Mouse (Mus musculus) heart, embryonic 11.5 days (tissue): Measurements from ENCODE around the gene Olfr679. TPM values are rescaled to one million over a fixed set of nuclear protein-coding genes. Genes with fewer than 3 reads are reported as not detected.
"Not testable (repeated sequence)": the region's sequence is repeated elsewhere in the genome, so short reads cannot be mapped to it uniquely, and the experiment has no call there.

Source experiments
- ATAC-seq: fragments of 200-750 bp; cut with Nextera tagmentation; replicated peaks from 2 replicates; pipeline ENCODE4 v1.8.0; 2017; ENCODE audit warnings: moderate library complexity; ENCODE audit not compliant: insufficient number of reproducible peaks, low FRiP score, low TSS enrichment
- H3K27ac ChIP-seq: fragments of 300-500 bp; sonication (generic); 2 replicates; pipeline ENCODE4 v1.5.1; 2014; ENCODE audit warnings: mild to moderate bottlenecking, low read depth, low read length
- H3K27me3 ChIP-seq: fragments of 300-500 bp; sonication (generic); 2 replicates; pipeline ENCODE4 v1.6.1; 2014; ENCODE audit warnings: mild to moderate bottlenecking, low read length, mixed read lengths; ENCODE audit not compliant: control insufficient read depth, insufficient read depth
- H3K36me3 ChIP-seq: fragments of 300-500 bp; sonication (generic); 2 replicates; pipeline ENCODE4 v1.6.1; 2014; ENCODE audit warnings: mild to moderate bottlenecking, low read length, moderate library complexity, mixed read lengths; ENCODE audit not compliant: control insufficient read depth, insufficient read depth
- H3K4me1 ChIP-seq: fragments of 300-500 bp; sonication (generic); 2 replicates; pipeline ENCODE4 v1.6.1; 2014; ENCODE audit warnings: low read length; ENCODE audit not compliant: control insufficient read depth, insufficient read depth
- H3K4me2 ChIP-seq: fragments of 300-500 bp; sonication (generic); 2 replicates; pipeline ENCODE4 v1.6.1; 2014; ENCODE audit warnings: mild to moderate bottlenecking, moderate library complexity
- H3K4me3 ChIP-seq: fragments of 300-500 bp; sonication (generic); 2 replicates; pipeline ENCODE4 v1.5.1; 2014; ENCODE audit warnings: low read depth, low read length
- H3K9ac ChIP-seq: fragments of 300-500 bp; sonication (generic); 2 replicates; pipeline ENCODE4 v1.6.1; 2014; ENCODE audit warnings: mild to moderate bottlenecking, low read depth, low read length, moderate library complexity
- H3K9me3 ChIP-seq: fragments of 300-500 bp; sonication (generic); replicated peaks from 2 replicates; pipeline ENCODE4 v1.6.1; 2016; ENCODE audit warnings: low read length; ENCODE audit not compliant: control insufficient read depth
- WGBS: fragments of 180-500 bp; shearing (Covaris S2); extraction: QIAGEN DNeasy Blood & Tissue Kit; methylation state at CpG from one replicate; pipeline ENCODE4 v1.1.7; 2014; ENCODE audit not compliant: insufficient replicate concordance; 5-methylcytosine and 5-hydroxymethylcytosine counted together
- polyA plus RNA-seq: library from polyadenylated mRNA; unstranded; fragments of >200 nt; fragmentation: Nextera tagmentation; extraction: Ambion mirVana; gene quantifications from 2 replicates; pipeline ENCODE4 v1.2.1, GENCODE M21; 2014

Olfr679 gene
- polyA plus RNA-seq: not detected in 2 replicates

- no peaks in the 10 kb centered on the region for H3K9me3 ChIP-seq
- WGBS: 43% methylated on average over 1 of the region's 1 CpGs
- H3K4me1 ChIP-seq: no peaks in the 10 kb centered on the region
- no peak within 1 kb of the TSS for H3K4me2 ChIP-seq
- H3K27me3 ChIP-seq: no peaks in the 10 kb centered on the region
- no peak within 1 kb of the TSS for H3K27ac ChIP-seq
- no peak within 1 kb of the TSS for H3K9ac ChIP-seq
- H3K36me3 ChIP-seq: no peaks in the 10 kb centered on the region
- H3K4me3 ChIP-seq: no peak within 1 kb of the TSS
- ATAC-seq: no peak
Observed at GRCm38 (mm10) chr7:105080905-105081304, at the start of gene Olfr679. Olfr679 (plus strand) TSS chr7:105081205.

- Histone ChIP-seq H3K4me1 (no peaks in the 10 kb centered on the region), H3K4me2 (no peak within 1 kb of the TSS), H3K9ac (no peak within 1 kb of the TSS), H3K27me3 (no peaks in the 10 kb centered on the region), H3K4me3 (no peak within 1 kb of the TSS), H3K36me3 (no peaks in the 10 kb centered on the region), H3K27ac (no peak within 1 kb of the TSS), H3K9me3 (no peaks in the 10 kb centered on the region)
- no peak for ATAC-seq
Observed at GRCm38 (mm10) chr7:105032398-105032797, 48.6 kb upstream of the Olfr679 start, which contains the start of gene Olfr676. Olfr676 (plus strand) TSS chr7:105032698.

GRCm38 (mm10) chr7:105033836-105034235 lies 47.2 kb upstream of the Olfr679 start:
- H3K36me3 ChIP-seq, H3K9ac ChIP-seq, H3K4me2 ChIP-seq, H3K4me1 ChIP-seq, ATAC-seq, H3K27me3 ChIP-seq, H3K9me3 ChIP-seq, H3K4me3 ChIP-seq, H3K27ac ChIP-seq: not testable (repeated sequence)
- 52% methylated on average over 5 of the region's 5 CpGs for WGBS

GRCm38 (mm10) chr7:105058951-105059350 lies 22.1 kb upstream of the Olfr679 start:
- no peaks in the 10 kb centered on the region for H3K9me3 ChIP-seq
- H3K36me3 ChIP-seq: no peaks in the 10 kb centered on the region
- H3K4me3 ChIP-seq: no peak overlapping the region
- no peak overlapping the region for H3K27ac ChIP-seq
- H3K4me1 ChIP-seq: no peaks in the 10 kb centered on the region
- H3K4me2 ChIP-seq: no peak overlapping the region
- H3K9ac ChIP-seq: no peak overlapping the region
- no peak for ATAC-seq
- H3K27me3 ChIP-seq: no peaks in the 10 kb centered on the region

- Histone ChIP-seq H3K4me2 (no peak within 1 kb of the TSS), H3K9me3 (no peaks in the 10 kb centered on the region), H3K36me3 (no peaks in the 10 kb centered on the region), H3K9ac (no peak within 1 kb of the TSS), H3K27me3 (no peaks in the 10 kb centered on the region), H3K4me1 (no peaks in the 10 kb centered on the region), H3K27ac (no peak within 1 kb of the TSS), H3K4me3 (no peak within 1 kb of the TSS)
- ATAC-seq: no peak
- 79% methylated on average over 1 of the region's 1 CpGs for WGBS
Observed at GRCm38 (mm10) chr7:105064175-105064574, 16.8 kb upstream of the Olfr679 start, which contains the start of gene Olfr678. Olfr678 (plus strand) TSS chr7:105064475.

- ATAC-seq, H3K27me3 ChIP-seq, H3K4me3 ChIP-seq, H3K36me3 ChIP-seq, H3K4me2 ChIP-seq, H3K4me1 ChIP-seq, H3K9ac ChIP-seq, H3K27ac ChIP-seq, H3K9me3 ChIP-seq: not testable (repeated sequence)
Observed at GRCm38 (mm10) chr7:105092717-105093116, 11.7 kb downstream of the Olfr679 start, which contains the start of gene Olfr680-ps1. Olfr680-ps1 (minus strand) TSS chr7:105092817.

GRCm38 (mm10) chr7:105116536-105116935 lies 35.5 kb downstream of the Olfr679 start, which contains the start of gene Olfr681:
Olfr681 (plus strand) TSS chr7:105116836.
- H3K4me1 ChIP-seq: no peaks in the 10 kb centered on the region
- ATAC-seq: no peak
- H3K9ac ChIP-seq: no peak within 1 kb of the TSS
- no peaks in the 10 kb centered on the region for H3K9me3 ChIP-seq
- no peaks in the 10 kb centered on the region for H3K27me3 ChIP-seq
- no peak within 1 kb of the TSS for H3K4me3 ChIP-seq
- H3K27ac ChIP-seq: no peak within 1 kb of the TSS
- H3K4me2 ChIP-seq: no peak within 1 kb of the TSS
- no peaks in the 10 kb centered on the region for H3K36me3 ChIP-seq

Other genes with a start within 250 kb of the Olfr679 start
- not detected in 2 replicates for gene Usp17lb, start 238.6 kb upstream of the Olfr679 start, polyA plus RNA-seq
- gene Usp17la, start 224.2 kb upstream of the Olfr679 start, polyA plus RNA-seq: not detected in 2 replicates
- not detected in 2 replicates for gene Olfr665, start 203.2 kb upstream of the Olfr679 start, polyA plus RNA-seq
- not detected in 2 replicates for gene Olfr666, start 185.3 kb upstream of the Olfr679 start, polyA plus RNA-seq
- not detected in 2 replicates for gene Olfr667, start 159.7 kb upstream of the Olfr679 start, polyA plus RNA-seq
- gene Olfr668, start 153.1 kb upstream of the Olfr679 start, polyA plus RNA-seq: not detected in 2 replicates
- not detected in 2 replicates for gene Olfr669, start 147.0 kb upstream of the Olfr679 start, polyA plus RNA-seq
- gene Olfr670, start 118.6 kb upstream of the Olfr679 start, polyA plus RNA-seq: not detected in 2 replicates
- gene Olfr671, start 102.1 kb upstream of the Olfr679 start, polyA plus RNA-seq: not detected in 2 replicates
- not detected in 2 replicates for gene Olfr672, start 79.2 kb upstream of the Olfr679 start, polyA plus RNA-seq
- not detected in 2 replicates for gene Olfr675, start 52.7 kb upstream of the Olfr679 start, polyA plus RNA-seq
- gene Olfr676, start 48.5 kb upstream of the Olfr679 start, polyA plus RNA-seq: not detected in 2 replicates
- not detected in 2 replicates for gene Olfr677, start 29.8 kb upstream of the Olfr679 start, polyA plus RNA-seq
- not detected in 2 replicates for gene Olfr678, start 16.7 kb upstream of the Olfr679 start, polyA plus RNA-seq
- not detected in 2 replicates for gene Olfr680-ps1, start 11.6 kb downstream of the Olfr679 start, polyA plus RNA-seq
- not detected in 2 replicates for gene Olfr681, start 35.6 kb downstream of the Olfr679 start, polyA plus RNA-seq
- not detected in 2 replicates for gene Olfr683, start 65.8 kb downstream of the Olfr679 start, polyA plus RNA-seq
- gene Olfr684, start 82.4 kb downstream of the Olfr679 start, polyA plus RNA-seq: not detected in 2 replicates
- not detected in 2 replicates for gene Olfr685, start 104.8 kb downstream of the Olfr679 start, polyA plus RNA-seq
- gene Olfr686, start 126.3 kb downstream of the Olfr679 start, polyA plus RNA-seq: not detected in 2 replicates
- not detected in 2 replicates for gene Olfr688, start 206.9 kb downstream of the Olfr679 start, polyA plus RNA-seq
- gene Olfr689, start 230.0 kb downstream of the Olfr679 start, polyA plus RNA-seq: not detected in 2 replicates